Mouse (Mus musculus) heart, adult 2 months (tissue): ENCODE results near the gene Tox4.

Source experiments
- CTCF ChIP-seq: fragments of 200-600 bp; IDR thresholded peaks from 2 replicates; pipeline ENCODE4 v1.8.1; 2022; ENCODE audit warnings: antibody characterized with exemption, mild to moderate bottlenecking, moderate library complexity
- EP300 ChIP-seq: fragments of 200-500 bp; IDR thresholded peaks from 2 replicates; pipeline ENCODE4 v1.6.1; 2011; ENCODE audit warnings: low read depth, low read length, control low read depth; ENCODE audit not compliant: insufficient read depth
- POLR2A ChIP-seq: fragments of 200-500 bp; IDR thresholded peaks from 2 replicates; pipeline ENCODE4 v1.6.1; 2011; ENCODE audit warnings: mild to moderate bottlenecking, low read depth, low read length, control low read depth; ENCODE audit not compliant: insufficient read depth

DNA sequence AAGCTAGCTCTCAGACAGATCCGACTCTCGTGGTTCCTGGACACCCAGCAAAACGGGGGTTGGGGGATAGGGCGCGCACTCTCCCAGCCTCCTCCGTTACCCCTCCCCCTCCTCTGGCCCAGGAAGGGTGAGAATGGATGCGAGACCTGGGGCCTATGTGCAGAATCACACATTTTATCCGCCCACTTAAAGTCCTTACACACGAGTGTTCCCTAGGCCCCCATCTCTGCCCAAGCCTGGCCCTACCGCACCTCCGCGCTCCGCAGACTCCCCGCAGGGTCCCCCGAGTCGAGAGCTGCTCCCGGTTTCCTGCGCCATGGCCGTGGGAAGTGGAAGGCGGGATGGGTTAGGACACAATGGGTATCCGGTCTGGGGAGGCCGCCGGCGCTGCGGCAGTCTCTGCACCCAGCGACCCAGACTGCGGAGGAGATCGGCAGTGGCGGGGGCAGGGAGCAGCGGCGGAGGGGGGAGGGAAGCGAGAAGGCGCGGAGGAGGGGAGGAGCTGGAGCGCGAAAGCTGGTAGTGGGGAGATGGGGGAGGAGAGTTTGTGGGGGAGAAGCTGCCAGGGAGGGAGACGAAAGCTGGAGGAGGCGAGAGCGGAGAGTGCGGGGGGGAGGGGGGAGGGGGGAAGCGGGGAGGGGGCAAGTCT, 37.0 kb downstream of the Tox4 start:
- TF ChIP-seq EP300 (no peak), POLR2A (0 out of 2 replicates have a peak, but pooled peaks have one; percentile 30), CTCF (no peak)
